ENCODE assay signal across 9 mouse cellular contexts in genomic region chrX:20816974-20817373, GRCm38 (mm10). TPM values are rescaled to one million over a fixed set of nuclear protein-coding genes. Genes with fewer than 3 reads are reported as not detected.
DNase-seq lines count a peak whose midpoint lies in the region; ATAC-seq and TF ChIP-seq lines count a peak whose summit lies in the region.
"Had no signal": no experiment of that assay in that cellular context is flagged by ENCODE, and none has a peak within 500 bp of the region (broad histone marks: within the 10 kb centered on the region; RNA-seq: fewer than 3 reads in every experiment).

No protein-coding gene starts in this region.

- no peaks in the 10 kb centered on the region for H3K4me1 ChIP-seq in lung, embryonic 14.5 days (ENCODE audit: insufficient read depth)
- no peaks in the 10 kb centered on the region for H3K4me1 ChIP-seq in midbrain, embryonic 15.5 days

- 54% methylated on average over 6 of the region's 6 CpGs for WGBS in lung, embryonic 14.5 days
- WGBS in midbrain, embryonic 15.5 days: 76% methylated on average over 6 of the region's 6 CpGs

- no peak overlapping the region for H3K4me2 ChIP-seq in lung, embryonic 14.5 days
- H3K4me2 ChIP-seq in midbrain, embryonic 15.5 days: no peak overlapping the region

- peak; percentile 51 for DNase-seq in right cerebral cortex, adult 18-20 months
- no peak for DNase-seq in right cerebral cortex, postnatal 4 days
- DNase-seq in brain, adult 2 months (ENCODE audit: low read depth, low spot score): peak; percentile 87
- peak; percentile 17 for DNase-seq in lung, embryonic 14.5 days
- peak; percentile 34 for DNase-seq in thymus, postnatal 14 days
- no peak for DNase-seq in embryo, embryonic 10 days (ENCODE audit: low spot score)
- DNase-seq in layer of hippocampus, postnatal 25 days (ENCODE audit: extremely low spot score in 1 of 2, low spot score in 1 of 2): no peak

- no peak for TF ChIP-seq CTCF in lung, embryonic 14.5 days (IDR thresholded peaks at IDR 0.05; ENCODE audit: low read depth)

- no peaks in the 10 kb centered on the region for H3K36me3 ChIP-seq in lung, embryonic 14.5 days (ENCODE audit: insufficient read depth)
- no peaks in the 10 kb centered on the region for H3K36me3 ChIP-seq in midbrain, embryonic 15.5 days (replicated peaks)

- H3K4me3 ChIP-seq in lung, embryonic 14.5 days (ENCODE audit: low read depth, low read length): no peak overlapping the region
- H3K4me3 ChIP-seq in midbrain, embryonic 15.5 days: no peak overlapping the region

- no peaks in the 10 kb centered on the region for H3K27me3 ChIP-seq in lung, embryonic 14.5 days (ENCODE audit: insufficient read depth, low read length)
- no peaks in the 10 kb centered on the region for H3K27me3 ChIP-seq in midbrain, embryonic 15.5 days (replicated peaks)

- H3K9me3 ChIP-seq in lung, embryonic 14.5 days (ENCODE audit: low read depth, low read length): no peaks in the 10 kb centered on the region
- no peaks in the 10 kb centered on the region for H3K9me3 ChIP-seq in midbrain, embryonic 15.5 days

- ATAC-seq in lung, embryonic 14.5 days (ENCODE audit: insufficient read depth): no peak
- ATAC-seq in midbrain, embryonic 15.5 days (replicated peaks): no peak

- H3K9ac ChIP-seq in lung, embryonic 14.5 days: no peak overlapping the region
- no peak overlapping the region for H3K9ac ChIP-seq in midbrain, embryonic 15.5 days

- no peak overlapping the region for H3K27ac ChIP-seq in lung, embryonic 14.5 days (ENCODE audit: low read depth)
- no peak overlapping the region for H3K27ac ChIP-seq in midbrain, embryonic 15.5 days

RNA-seq across cellular contexts. Expression of gene Araf, which starts 19.4 kb away (rescaled TPM):
- polyA plus RNA-seq in lung, embryonic 14.5 days (2014; fragmentation: Nextera tagmentation; extraction: Ambion mirVana): 86.4 and 90.0 TPM in 2 replicates
- 100 to 1,000 TPM; 187 to 192 TPM for total RNA-seq in layer of hippocampus, postnatal 25 days (2021)
- polyA plus RNA-seq in midbrain, embryonic 15.5 days (2015; fragmentation: Nextera tagmentation; extraction: Ambion mirVana): 365 and 380 TPM in 2 replicates

RNA-seq across cellular contexts. Expression of gene Timp1, which starts 53.0 kb away (rescaled TPM):
- 34.2 and 34.7 TPM in 2 replicates for polyA plus RNA-seq in lung, embryonic 14.5 days (2014; fragmentation: Nextera tagmentation; extraction: Ambion mirVana)
- under 1 TPM; 0.34 to 0.47 TPM for total RNA-seq in layer of hippocampus, postnatal 25 days (2021)
- polyA plus RNA-seq in midbrain, embryonic 15.5 days (2015; fragmentation: Nextera tagmentation; extraction: Ambion mirVana): 3.1 and 4.0 TPM in 2 replicates
- total RNA-seq: liver, adult 2 months had no signal

Comparison
In these comparisons a context has a peak if more than half of its experiments do, and no peak if none do; other contexts are left out.
1. DNase-seq: peak in right cerebral cortex, adult 18-20 months (single experiment), brain, adult 2 months (single experiment), lung, embryonic 14.5 days (single experiment) and thymus, postnatal 14 days (single experiment); none in right cerebral cortex, postnatal 4 days (single experiment), embryo, embryonic 10 days (single experiment) and layer of hippocampus, postnatal 25 days (0 of 2).